Mouse (Mus musculus) C2C12 (cell line): ENCODE data around the gene Chuk.

Experiments used
- CTCF ChIP-seq: IDR thresholded peaks from one replicate; pipeline ENCODE4 v1.5.1; 2011; ENCODE audit not compliant: control insufficient read depth, insufficient read depth, insufficient read length
- MAX ChIP-seq: IDR thresholded peaks from one replicate; pipeline ENCODE4 v1.6.1; 2011; ENCODE audit warnings: mild to moderate bottlenecking, control low read depth
- MYOD1 ChIP-seq: IDR thresholded peaks from one replicate; pipeline ENCODE4 v1.6.1; 2011; ENCODE audit warnings: low read depth; ENCODE audit not compliant: control insufficient read depth, insufficient read length
- MYOG ChIP-seq: IDR thresholded peaks from one replicate; pipeline ENCODE4 v1.6.1; 2011; ENCODE audit not compliant: control insufficient read depth, insufficient read length; ENCODE audit errors: extremely low read depth
- USF1 ChIP-seq: IDR thresholded peaks from one replicate; pipeline ENCODE4 v1.6.1; 2011; ENCODE audit warnings: low read depth, mild to moderate bottlenecking, control low read depth, moderate library complexity

DNA sequence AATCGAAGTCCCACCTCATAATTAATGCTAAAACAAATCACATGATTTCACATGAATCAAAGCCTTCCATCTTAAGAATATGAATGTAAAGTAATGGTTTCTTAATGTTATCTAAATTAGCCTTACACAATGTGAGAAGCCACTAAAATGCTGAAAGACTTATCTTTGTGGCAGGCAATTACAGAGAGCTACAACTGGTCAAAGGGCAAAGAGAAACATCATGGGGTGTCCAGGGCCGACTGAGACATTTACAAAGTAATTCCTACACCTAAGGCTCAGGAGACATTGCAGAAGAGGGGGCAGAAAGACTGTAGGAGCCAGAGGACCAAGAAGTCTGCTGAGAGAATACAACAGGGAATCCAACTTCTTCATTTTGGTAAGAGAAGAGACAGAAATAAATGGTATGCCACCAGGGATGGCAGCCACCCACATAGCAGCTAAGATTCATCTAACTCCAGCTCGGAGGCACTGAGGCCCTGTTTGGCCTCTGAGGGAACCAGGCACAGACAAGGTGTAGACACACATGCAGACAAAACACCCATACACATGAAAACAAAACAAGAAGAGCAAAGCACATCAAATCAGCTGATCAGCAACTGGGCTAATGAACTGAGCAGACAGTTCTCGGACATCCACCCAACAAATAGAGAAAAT lies 52.0 kb downstream of the Chuk start:
- TF ChIP-seq CTCF (no peak), MYOD1 (no peak), USF1 (no peak), MAX (no peak), MYOG (no peak)
